Mouse (Mus musculus): Measurements from ENCODE around the gene Tppp2. TPM values are rescaled to one million over a fixed set of nuclear protein-coding genes. Genes with fewer than 3 reads are reported as not detected.

The Tppp2 gene
- polyA plus RNA-seq, 1 experiment from 2014 or later: not detected

GRCm38 (mm10) chr14:51903782-51904181 is 14.4 kb upstream of the Tppp2 start:
- DNase-seq (ENCODE audit: low spot score, missing footprints): no peak
- ATAC-seq (ENCODE audit: low FRiP score): no peak
- Histone ChIP-seq H3K27ac (ENCODE audit: low read depth, low read length) (no peak overlapping the region), H3K4me2 (no peak overlapping the region), H3K4me1 (ENCODE audit: control insufficient read depth, insufficient read depth, low read length) (no peaks in the 10 kb centered on the region), H3K36me3 (ENCODE audit: control insufficient read depth, insufficient read depth, low read length) (no peaks in the 10 kb centered on the region), H3K9me3 (ENCODE audit: control insufficient read depth, low read length) (no peaks in the 10 kb centered on the region), H3K4me3 (ENCODE audit: low read depth, low read length) (no peak overlapping the region), H3K27me3 (ENCODE audit: control insufficient read depth, insufficient read depth, low read length) (no peaks in the 10 kb centered on the region), H3K9ac (ENCODE audit: low read length) (no peak overlapping the region)
- WGBS: 95% methylated on average over 9 of the region's 9 CpGs

GRCm38 (mm10) chr14:51904706-51905105 is 13.5 kb upstream of the Tppp2 start:
- H3K9me3 ChIP-seq (ENCODE audit: control insufficient read depth, low read length): no peaks in the 10 kb centered on the region
- no peaks in the 10 kb centered on the region for H3K4me1 ChIP-seq (ENCODE audit: control insufficient read depth, insufficient read depth, low read length)
- H3K36me3 ChIP-seq (ENCODE audit: control insufficient read depth, insufficient read depth, low read length): no peaks in the 10 kb centered on the region
- no peak for ATAC-seq (ENCODE audit: low FRiP score)
- H3K27ac ChIP-seq (ENCODE audit: low read depth, low read length): no peak overlapping the region
- no peak overlapping the region for H3K4me2 ChIP-seq
- no peak overlapping the region for H3K4me3 ChIP-seq (ENCODE audit: low read depth, low read length)
- H3K9ac ChIP-seq (ENCODE audit: low read length): no peak overlapping the region
- no peak for DNase-seq (ENCODE audit: low spot score, missing footprints)
- H3K27me3 ChIP-seq (ENCODE audit: control insufficient read depth, insufficient read depth, low read length): no peaks in the 10 kb centered on the region
- WGBS: 76% methylated on average over 7 of the region's 7 CpGs

- ATAC-seq (ENCODE audit: low FRiP score): no peak
- Histone ChIP-seq H3K36me3 (ENCODE audit: control insufficient read depth, insufficient read depth, low read length) (no peaks in the 10 kb centered on the region), H3K4me1 (ENCODE audit: control insufficient read depth, insufficient read depth, low read length) (no peaks in the 10 kb centered on the region), H3K4me3 (ENCODE audit: low read depth, low read length) (no peak overlapping the region), H3K27ac (ENCODE audit: low read depth, low read length) (no peak overlapping the region), H3K9me3 (ENCODE audit: control insufficient read depth, low read length) (no peaks in the 10 kb centered on the region), H3K4me2 (no peak overlapping the region), H3K9ac (ENCODE audit: low read length) (no peak overlapping the region), H3K27me3 (ENCODE audit: control insufficient read depth, insufficient read depth, low read length) (no peaks in the 10 kb centered on the region)
- DNase-seq (ENCODE audit: low spot score, missing footprints): no peak
- WGBS: 95% methylated on average over 11 of the region's 11 CpGs
These were observed 12.1 kb upstream of the Tppp2 start for GRCm38 (mm10) chr14:51906102-51906501.

GRCm38 (mm10) chr14:51911301-51911700 is 6.9 kb upstream of the Tppp2 start:
- ATAC-seq (ENCODE audit: low FRiP score): no peak
- 90% methylated on average over 10 of the region's 10 CpGs for WGBS
- H3K36me3 ChIP-seq (ENCODE audit: control insufficient read depth, insufficient read depth, low read length): no peaks in the 10 kb centered on the region

GRCm38 (mm10) chr14:51912391-51913061 is 5.7 kb upstream of the Tppp2 start:
- ATAC-seq (ENCODE audit: low FRiP score): peak; percentile 33
- Histone ChIP-seq H3K36me3 (ENCODE audit: control insufficient read depth, insufficient read depth, low read length) (no peaks in the 10 kb centered on the region), H3K4me1 (ENCODE audit: control insufficient read depth, insufficient read depth, low read length) (peaks cover 7% of the 10 kb centered on the region), H3K27me3 (ENCODE audit: control insufficient read depth, insufficient read depth, low read length) (peaks cover 6% of the 10 kb centered on the region), H3K9ac (ENCODE audit: low read length) (peak overlapping the region; percentile 69), H3K9me3 (ENCODE audit: control insufficient read depth, low read length) (no peaks in the 10 kb centered on the region), H3K27ac (ENCODE audit: low read depth, low read length) (no peak overlapping the region), H3K4me2 (peak overlapping the region; percentile 100), H3K4me3 (ENCODE audit: low read depth, low read length) (peak overlapping the region; percentile 56)
- 6% methylated on average over 14 of the region's 14 CpGs for WGBS
- DNase-seq (ENCODE audit: low spot score, missing footprints): peak; percentile 87

More at GRCm38 (mm10) chr14:51911301-51911700, 6.9 kb upstream of the Tppp2 start:
- no peaks in the 10 kb centered on the region for H3K9me3 ChIP-seq (ENCODE audit: control insufficient read depth, low read length)
- H3K9ac ChIP-seq (ENCODE audit: low read length): no peak overlapping the region
- H3K27me3 ChIP-seq (ENCODE audit: control insufficient read depth, insufficient read depth, low read length): peaks cover 6% of the 10 kb centered on the region
- no peak overlapping the region for H3K4me3 ChIP-seq (ENCODE audit: low read depth, low read length)
- DNase-seq (ENCODE audit: low spot score, missing footprints): no peak
- H3K4me1 ChIP-seq (ENCODE audit: control insufficient read depth, insufficient read depth, low read length): peaks cover 7% of the 10 kb centered on the region
- no peak overlapping the region for H3K27ac ChIP-seq (ENCODE audit: low read depth, low read length)
- no peak overlapping the region for H3K4me2 ChIP-seq

- H3K4me1 ChIP-seq (ENCODE audit: control insufficient read depth, insufficient read depth, low read length): peaks cover 7% of the 10 kb centered on the region
- no peaks in the 10 kb centered on the region for H3K36me3 ChIP-seq (ENCODE audit: control insufficient read depth, insufficient read depth, low read length)
- ATAC-seq (ENCODE audit: low FRiP score): peak; percentile 74
- DNase-seq (ENCODE audit: low spot score, missing footprints): peak; percentile 94
- under 1% methylated on average over 52 of the region's 58 CpGs for WGBS
- peak overlapping the region; percentile 100 for H3K4me2 ChIP-seq
- H3K9ac ChIP-seq (ENCODE audit: low read length): peak overlapping the region; percentile 69
- H3K9me3 ChIP-seq (ENCODE audit: control insufficient read depth, low read length): no peaks in the 10 kb centered on the region
- H3K27me3 ChIP-seq (ENCODE audit: control insufficient read depth, insufficient read depth, low read length): peaks cover 6% of the 10 kb centered on the region
- peak overlapping the region; percentile 56 for H3K4me3 ChIP-seq (ENCODE audit: low read depth, low read length)
- no peak overlapping the region for H3K27ac ChIP-seq (ENCODE audit: low read depth, low read length)
These were observed 4.9 kb upstream of the Tppp2 start for GRCm38 (mm10) chr14:51913062-51913959.

- peak within 1 kb of the TSS; percentile 100 for H3K4me2 ChIP-seq
- peaks cover 7% of the 10 kb centered on the region for H3K4me1 ChIP-seq (ENCODE audit: control insufficient read depth, insufficient read depth, low read length)
- H3K27me3 ChIP-seq (ENCODE audit: control insufficient read depth, insufficient read depth, low read length): peaks cover 6% of the 10 kb centered on the region
- ATAC-seq (ENCODE audit: low FRiP score) (peak; percentile 74), DNase-seq (ENCODE audit: low spot score, missing footprints) (peak; percentile 90)
- no peaks in the 10 kb centered on the region for H3K36me3 ChIP-seq (ENCODE audit: control insufficient read depth, insufficient read depth, low read length)
- H3K27ac ChIP-seq (ENCODE audit: low read depth, low read length): no peak within 1 kb of the TSS; the same call in 1 of the 2 replicates
- H3K4me3 ChIP-seq (ENCODE audit: low read depth, low read length): peak within 1 kb of the TSS; percentile 56
- peak within 1 kb of the TSS; percentile 69 for H3K9ac ChIP-seq (ENCODE audit: low read length)
- 3% methylated on average over 22 of the region's 23 CpGs for WGBS
- H3K9me3 ChIP-seq (ENCODE audit: control insufficient read depth, low read length): no peaks in the 10 kb centered on the region
These were observed 4.1 kb upstream of the Tppp2 start, which contains the start of gene Ndrg2 for GRCm38 (mm10) chr14:51913960-51914762. Gene Ndrg2, minus strand, starts transcription at chr14:51914158.

- Histone ChIP-seq H3K27ac (ENCODE audit: low read depth, low read length) (no peak overlapping the region; the same call in 1 of the 2 replicates), H3K4me1 (ENCODE audit: control insufficient read depth, insufficient read depth, low read length) (peaks cover 7% of the 10 kb centered on the region), H3K27me3 (ENCODE audit: control insufficient read depth, insufficient read depth, low read length) (peaks cover 6% of the 10 kb centered on the region), H3K4me3 (ENCODE audit: low read depth, low read length) (no peak overlapping the region), H3K4me2 (no peak overlapping the region), H3K9me3 (ENCODE audit: control insufficient read depth, low read length) (no peaks in the 10 kb centered on the region), H3K36me3 (ENCODE audit: control insufficient read depth, insufficient read depth, low read length) (no peaks in the 10 kb centered on the region), H3K9ac (ENCODE audit: low read length) (no peak overlapping the region)
- no peak for ATAC-seq (ENCODE audit: low FRiP score)
- no peak for DNase-seq (ENCODE audit: low spot score, missing footprints)
- 46% methylated on average over 3 of the region's 3 CpGs for WGBS
These were observed 3.2 kb upstream of the Tppp2 start for GRCm38 (mm10) chr14:51915030-51915429.
